Mouse (Mus musculus): ENCODE results near the gene Mcu. TPM values are rescaled to one million over a fixed set of nuclear protein-coding genes. Genes with fewer than 3 reads are reported as not detected.

Mcu gene
- total and polyA plus RNA-seq, 3 experiments = 4.9 to 5.7 (median 5.3) TPM

- in situ Hi-C loops (cut with MboI; ENCODE audit: low pct_ligation_motif_present, low pct_unique_long_range_greater_than_20kb, low sequenced_read_pairs) = no loop called here
- TF ChIP-seq MAFK (IDR thresholded peaks at IDR 0.05; ENCODE audit: insufficient replicate concordance, low read length) = no peak
- TF ChIP-seq TBP (conservative IDR thresholded peaks at IDR 0.05; ENCODE audit: low read depth, low read length) = no peak
- no peak for TF ChIP-seq IRF4 (IDR thresholded peaks at IDR 0.05; ENCODE audit: low read depth, low read length)
- TF ChIP-seq USF2 (conservative IDR thresholded peaks at IDR 0.05; ENCODE audit: low read depth, low read length) = no peak
- no peak for TF ChIP-seq CTCF (conservative IDR thresholded peaks at IDR 0.05 in 1 of 2, IDR thresholded peaks at IDR 0.05 in 1 of 2; ENCODE audit: low read depth in 2 of 2, low read length in 2 of 2)
- no peak for TF ChIP-seq KAT2A (IDR thresholded peaks at IDR 0.05; ENCODE audit: insufficient replicate concordance, low read length)
- TF ChIP-seq JUN (IDR thresholded peaks at IDR 0.05; ENCODE audit: insufficient read depth, low read depth, low read length) = no peak
- no peak for TF ChIP-seq SMC3 (IDR thresholded peaks at IDR 0.05; ENCODE audit: low read depth, low read length)
- no peak for TF ChIP-seq MAX (IDR thresholded peaks at IDR 0.05; ENCODE audit: low read length)
- no peak for TF ChIP-seq TCF12 (IDR thresholded peaks at IDR 0.05; ENCODE audit: low read depth, low read length)
- TF ChIP-seq SIN3A (IDR thresholded peaks at IDR 0.05; ENCODE audit: low read length) = no peak
- TF ChIP-seq ZMIZ1 (IDR thresholded peaks at IDR 0.05; ENCODE audit: low read depth, low read length) = no peak
- TF ChIP-seq CHD1 (IDR thresholded peaks at IDR 0.05; ENCODE audit: low read depth, low read length) = no peak
- no peak for TF ChIP-seq POLR2AphosphoS2 (IDR thresholded peaks at IDR 0.05; ENCODE audit: low read depth, low read length)
- no peaks in the 10 kb centered on the region for H3K27me3 ChIP-seq (replicated peaks)
- no peak overlapping the region for H3K4me3 ChIP-seq (replicated peaks in 1 of 3; ENCODE audit: low read depth in 2 of 3, low read length in 2 of 3, poor library complexity in 1 of 3)
- no peaks in the 10 kb centered on the region for H3K79me2 ChIP-seq (replicated peaks; ENCODE audit: control insufficient read depth, extremely low read depth, insufficient read depth, poor library complexity, severe bottlenecking)
- no peak overlapping the region for H3K27ac ChIP-seq (ENCODE audit: insufficient read depth, low read depth)
- H3K4me2 ChIP-seq (ENCODE audit: insufficient read depth, low read depth, poor library complexity, severe bottlenecking) = no peak overlapping the region
- no peak overlapping the region for H3K9ac ChIP-seq (ENCODE audit: insufficient read depth, low read depth)
- dilution Hi-C loops (cut with MboI; ENCODE audit: extremely low pct_ligation_motif_present, extremely low pct_unique_long_range_greater_than_20kb, low sequenced_read_pairs) = no loop called here
- no peaks in the 10 kb centered on the region for H3K9me3 ChIP-seq (replicated peaks; ENCODE audit: low read length)
- H3K4me1 ChIP-seq (ENCODE audit: control insufficient read depth in 1 of 2, insufficient read depth in 2 of 2) = no peaks in the 10 kb centered on the region
- peaks cover 0 to 11% of the 10 kb centered on the region in 2 experiments for H3K36me3 ChIP-seq (replicated peaks in 1 of 2; ENCODE audit: control insufficient read depth in 1 of 2, insufficient read depth in 1 of 2, low read length in 1 of 2)
- no peak for DNase-seq (ENCODE audit: extremely low read depth)
Measured at GRCm38 (mm10) chr10:59470451-59470850, 146.0 kb downstream of the Mcu start.

GRCm38 (mm10) chr10:59467297-59467696 is 149.2 kb downstream of the Mcu start:
- H3K9ac ChIP-seq (ENCODE audit: insufficient read depth, low read depth) = no peak overlapping the region
- no peak for DNase-seq (ENCODE audit: extremely low read depth)
- H3K27me3 ChIP-seq (replicated peaks) = no peaks in the 10 kb centered on the region
- no peaks in the 10 kb centered on the region for H3K4me1 ChIP-seq (ENCODE audit: control insufficient read depth in 1 of 2, insufficient read depth in 2 of 2)
- in situ Hi-C loops (cut with MboI; ENCODE audit: low pct_ligation_motif_present, low pct_unique_long_range_greater_than_20kb, low sequenced_read_pairs) = no loop called here
- no peak for TF ChIP-seq MXI1 (IDR thresholded peaks at IDR 0.05; ENCODE audit: low read depth, low read length)
- peaks cover 0 to 13% of the 10 kb centered on the region in 2 experiments for H3K36me3 ChIP-seq (replicated peaks in 1 of 2; ENCODE audit: control insufficient read depth in 1 of 2, insufficient read depth in 1 of 2, low read length in 1 of 2)
- no peak overlapping the region for H3K4me3 ChIP-seq (replicated peaks in 1 of 3; ENCODE audit: low read depth in 2 of 3, low read length in 2 of 3, poor library complexity in 1 of 3)
- dilution Hi-C loops (cut with MboI; ENCODE audit: extremely low pct_ligation_motif_present, extremely low pct_unique_long_range_greater_than_20kb, low sequenced_read_pairs) = no loop called here
- H3K79me2 ChIP-seq (replicated peaks; ENCODE audit: control insufficient read depth, extremely low read depth, insufficient read depth, poor library complexity, severe bottlenecking) = no peaks in the 10 kb centered on the region
- no peak overlapping the region for H3K4me2 ChIP-seq (ENCODE audit: insufficient read depth, low read depth, poor library complexity, severe bottlenecking)
- no peaks in the 10 kb centered on the region for H3K9me3 ChIP-seq (replicated peaks; ENCODE audit: low read length)
- H3K27ac ChIP-seq (ENCODE audit: insufficient read depth, low read depth) = no peak overlapping the region

DNA sequence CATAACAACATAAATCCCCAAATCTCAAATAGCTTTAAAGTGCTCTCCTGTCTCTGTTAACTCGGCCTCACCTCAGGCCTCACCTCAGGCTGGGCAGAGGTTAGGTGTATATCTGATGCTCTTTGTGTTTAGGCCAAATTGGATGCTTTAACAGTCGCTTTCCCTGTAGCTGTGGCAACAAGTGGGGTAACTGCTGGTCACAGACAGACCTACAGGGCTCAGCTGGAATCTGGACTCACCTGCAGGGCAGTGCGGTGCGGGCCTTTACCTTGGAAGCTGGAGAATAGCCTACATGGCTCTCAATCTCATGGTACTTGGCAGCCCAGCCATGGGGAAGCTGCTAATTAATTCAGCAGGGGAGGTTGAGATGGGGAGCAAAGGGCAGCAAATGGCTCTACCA is 149.9 kb downstream of the Mcu start:
- no peaks in the 10 kb centered on the region for H3K9me3 ChIP-seq (replicated peaks; ENCODE audit: low read length)
- no peaks in the 10 kb centered on the region for H3K4me1 ChIP-seq (ENCODE audit: control insufficient read depth in 1 of 2, insufficient read depth in 2 of 2)
- H3K27me3 ChIP-seq (replicated peaks) = no peaks in the 10 kb centered on the region
- TF ChIP-seq TBP (conservative IDR thresholded peaks at IDR 0.05; ENCODE audit: low read depth, low read length) = no peak
- TF ChIP-seq HCFC1 (IDR thresholded peaks at IDR 0.05; ENCODE audit: low read depth, low read length) = no peak
- no peak for TF ChIP-seq POLR2AphosphoS2 (IDR thresholded peaks at IDR 0.05; ENCODE audit: low read depth, low read length)
- TF ChIP-seq KAT2A (IDR thresholded peaks at IDR 0.05; ENCODE audit: insufficient replicate concordance, low read length) = no peak
- TF ChIP-seq CTCF (conservative IDR thresholded peaks at IDR 0.05 in 1 of 2, IDR thresholded peaks at IDR 0.05 in 1 of 2; ENCODE audit: low read depth in 2 of 2, low read length in 2 of 2) = no peak
- TF ChIP-seq TCF12 (IDR thresholded peaks at IDR 0.05; ENCODE audit: low read depth, low read length) = no peak
- no peak for TF ChIP-seq EP300 (IDR thresholded peaks at IDR 0.05; ENCODE audit: low read length)
- no peak for TF ChIP-seq NELFE (IDR thresholded peaks at IDR 0.05; ENCODE audit: low read depth, low read length)
- no peak for TF ChIP-seq ZC3H11A (IDR thresholded peaks at IDR 0.05; ENCODE audit: low read depth, low read length)
- no peak for TF ChIP-seq MYC (IDR thresholded peaks at IDR 0.05; ENCODE audit: low read depth, low read length)
- TF ChIP-seq ELF1 (IDR thresholded peaks at IDR 0.05; ENCODE audit: low read depth, low read length) = no peak
- no peak for TF ChIP-seq ZKSCAN1 (IDR thresholded peaks at IDR 0.05; ENCODE audit: borderline replicate concordance, low read depth, low read length)
- no peak for TF ChIP-seq CHD2 (IDR thresholded peaks at IDR 0.05; ENCODE audit: low read length)
- TF ChIP-seq JUN (IDR thresholded peaks at IDR 0.05; ENCODE audit: insufficient read depth, low read depth, low read length) = no peak
- peaks cover 0 to 16% of the 10 kb centered on the region in 2 experiments for H3K36me3 ChIP-seq (replicated peaks in 1 of 2; ENCODE audit: control insufficient read depth in 1 of 2, insufficient read depth in 1 of 2, low read length in 1 of 2)
- DNase-seq (ENCODE audit: extremely low read depth) = no peak
- no peaks in the 10 kb centered on the region for H3K79me2 ChIP-seq (replicated peaks; ENCODE audit: control insufficient read depth, extremely low read depth, insufficient read depth, poor library complexity, severe bottlenecking)
- no peak overlapping the region for H3K4me3 ChIP-seq (replicated peaks in 1 of 3; ENCODE audit: low read depth in 2 of 3, low read length in 2 of 3, poor library complexity in 1 of 3)
- in situ Hi-C loops (cut with MboI; ENCODE audit: low pct_ligation_motif_present, low pct_unique_long_range_greater_than_20kb, low sequenced_read_pairs) = no loop called here
- no peak overlapping the region for H3K4me2 ChIP-seq (ENCODE audit: insufficient read depth, low read depth, poor library complexity, severe bottlenecking)
- no peak overlapping the region for H3K9ac ChIP-seq (ENCODE audit: insufficient read depth, low read depth)
- dilution Hi-C loops (cut with MboI; ENCODE audit: extremely low pct_ligation_motif_present, extremely low pct_unique_long_range_greater_than_20kb, low sequenced_read_pairs) = no loop called here
- H3K27ac ChIP-seq (ENCODE audit: insufficient read depth, low read depth) = no peak overlapping the region
